Mouse (Mus musculus) skeletal muscle tissue, adult 2 months (tissue): ENCODE data around the gene Fancb.

Experiments
- DNase-seq: peaks from one replicate; pipeline ENCODE4 v3.0.0-alpha.2; 2012; ENCODE audit warnings: low read depth, low spot score

Fancb gene

DNA sequence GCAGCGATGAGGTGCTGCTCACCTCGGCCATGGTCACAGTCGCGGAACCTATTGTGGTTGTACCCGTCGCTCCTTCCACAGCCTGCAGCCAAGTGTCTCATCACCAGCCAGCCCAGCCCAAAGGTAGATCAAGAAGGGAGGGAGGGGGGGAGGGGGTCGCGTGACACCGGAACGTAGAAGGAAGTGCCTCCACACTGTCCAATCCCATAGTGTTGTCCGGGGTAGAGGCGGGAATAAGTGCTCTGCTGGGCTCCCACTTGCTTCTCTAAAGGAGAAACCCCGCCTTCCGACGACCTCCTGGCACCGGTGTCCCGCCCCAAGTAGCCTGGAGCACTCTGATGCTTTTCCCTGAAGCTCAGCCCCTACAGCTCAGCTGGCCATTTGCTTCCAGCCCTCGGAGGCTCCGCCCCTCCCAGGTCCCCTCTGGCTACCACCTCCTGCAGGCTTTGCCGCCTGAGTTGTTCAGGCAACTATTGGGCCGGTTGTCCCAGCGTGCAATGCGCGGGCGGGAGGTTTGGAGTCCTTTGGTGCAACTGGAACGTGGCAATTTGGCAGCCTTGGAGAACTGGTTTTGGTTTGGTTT, at the start of gene Fancb, which contains the start of gene Mospd2:
Gene Fancb, plus strand, starts transcription at position 400 of the 583 bp plus-strand sequence.
Gene Mospd2, minus strand, starts transcription at position 183 of the 583 bp plus-strand sequence.
- DNase-seq, result peak; percentile 88

DNA sequence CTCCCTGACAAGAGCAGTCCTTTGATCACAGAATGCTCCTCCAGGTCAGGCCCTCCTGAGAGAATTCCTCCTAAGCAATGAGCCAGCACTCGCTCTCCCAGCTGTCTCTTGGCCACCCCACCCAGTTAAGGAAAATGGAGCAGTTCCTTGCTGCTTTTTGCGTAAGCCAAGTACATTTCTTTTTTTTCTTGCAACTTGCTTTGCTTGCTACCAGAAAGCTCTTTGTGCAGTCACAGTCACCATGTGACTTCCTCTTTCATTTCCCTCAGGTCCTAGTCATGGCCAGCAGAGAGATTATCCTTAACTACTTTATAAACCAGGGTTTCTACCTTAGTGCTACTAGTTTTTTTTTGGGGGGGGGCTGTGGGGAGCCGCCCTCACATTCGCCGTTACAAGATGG, 38.9 kb upstream of the Fancb start:
- no peak for DNase-seq

DNA sequence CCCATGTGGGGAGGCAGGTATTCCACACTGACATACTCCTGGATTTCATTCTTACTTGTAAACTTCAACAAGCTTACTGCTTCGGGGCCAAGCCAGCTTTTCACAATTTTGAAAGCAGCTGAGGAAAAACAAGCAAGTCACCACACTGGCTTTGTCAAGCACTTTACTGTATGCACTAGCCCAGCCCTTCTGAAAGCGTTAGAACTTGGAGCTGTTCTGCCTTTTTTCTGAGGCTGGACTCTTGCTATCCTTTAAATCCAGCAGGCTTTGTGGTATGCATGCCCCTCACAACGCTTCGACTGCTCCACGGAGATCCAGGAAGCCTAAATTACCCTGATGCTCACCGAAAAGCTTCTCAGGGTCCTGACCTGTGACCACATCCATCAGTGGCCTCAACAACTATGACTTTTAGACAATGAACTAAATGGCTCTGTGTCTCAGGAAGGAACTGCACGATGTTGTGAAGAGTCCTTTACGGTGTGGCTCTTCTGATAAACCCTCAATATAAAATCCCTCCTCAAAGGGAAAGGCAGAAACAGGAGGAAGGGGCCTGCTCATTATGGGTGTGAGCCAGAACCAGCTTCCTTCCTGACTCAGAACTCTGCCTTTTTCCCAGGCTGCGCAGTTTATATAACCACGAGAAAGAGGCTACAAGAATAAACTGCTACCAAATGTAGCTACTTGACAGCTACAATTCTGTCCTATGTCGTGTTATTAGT, 28.4 kb upstream of the Fancb start:
- DNase-seq, result no peak

DNA sequence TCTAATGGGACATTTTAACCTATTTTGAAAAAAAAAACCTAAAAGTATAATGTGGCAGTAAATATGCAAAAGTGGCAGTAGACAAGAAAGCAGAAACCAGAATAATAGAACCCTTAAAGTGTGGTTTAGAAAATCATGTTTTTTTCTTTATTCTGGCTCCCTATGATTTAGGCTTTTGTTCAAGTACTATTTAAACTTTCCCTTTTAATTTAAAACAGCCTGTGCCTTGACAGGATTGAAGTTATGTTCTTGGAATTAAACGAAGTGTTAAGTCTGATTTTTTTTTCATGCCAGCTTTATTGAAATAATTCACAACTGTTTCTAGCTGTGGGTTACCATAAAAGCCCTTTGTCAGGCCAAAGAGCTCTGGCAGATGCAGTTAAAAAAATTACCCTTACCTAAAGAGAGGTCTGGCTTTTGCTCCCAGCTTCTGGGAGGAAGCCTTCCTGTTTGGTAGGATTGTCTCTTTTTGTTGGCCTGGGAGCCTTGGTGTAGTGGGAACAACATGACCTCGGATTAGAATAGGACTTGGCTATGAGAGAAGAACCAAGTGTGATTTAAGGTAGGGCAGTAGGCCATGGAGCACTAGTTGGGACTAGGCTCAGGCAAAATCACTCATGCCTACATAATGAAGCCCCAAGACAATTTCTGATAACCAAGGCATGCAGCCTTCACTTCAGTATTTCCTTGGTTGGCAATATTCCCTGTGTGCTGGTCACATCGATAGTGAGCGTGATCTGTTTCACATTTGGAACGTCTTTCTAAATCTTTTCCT, 27.6 kb upstream of the Fancb start:
- DNase-seq, result peak; percentile 24

DNA sequence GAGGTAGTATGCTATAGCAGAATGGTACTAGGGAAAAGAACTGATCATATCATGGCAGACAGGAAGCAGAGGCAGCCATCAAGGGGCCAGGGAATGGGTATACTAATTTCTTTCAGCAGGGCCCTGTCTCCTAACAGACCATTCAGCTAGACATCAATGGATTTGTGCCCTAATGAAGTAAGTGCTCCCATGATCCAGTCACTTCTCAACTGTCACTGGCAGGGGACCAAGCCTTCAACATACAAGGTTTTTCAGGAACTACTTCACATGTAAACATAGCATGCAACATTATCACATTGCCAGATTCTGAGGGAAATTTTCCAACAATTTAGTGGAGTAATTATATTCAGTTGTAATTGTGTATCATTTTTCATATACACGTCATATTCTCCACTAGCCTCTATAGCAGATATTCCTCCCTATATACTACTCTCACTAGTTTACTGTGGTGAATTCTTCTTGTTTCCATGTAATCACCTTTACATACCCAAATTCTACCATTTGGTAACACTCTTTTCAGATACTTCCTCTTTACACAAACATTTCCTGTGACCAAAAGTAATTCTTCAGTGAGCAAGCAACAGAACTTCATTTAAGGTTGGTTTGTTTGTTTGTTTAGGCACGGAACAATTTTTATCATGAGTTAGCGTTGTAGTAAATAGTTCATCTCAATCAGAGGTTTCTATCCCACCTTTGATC, 14.5 kb upstream of the Fancb start:
- DNase-seq, result no peak

DNA sequence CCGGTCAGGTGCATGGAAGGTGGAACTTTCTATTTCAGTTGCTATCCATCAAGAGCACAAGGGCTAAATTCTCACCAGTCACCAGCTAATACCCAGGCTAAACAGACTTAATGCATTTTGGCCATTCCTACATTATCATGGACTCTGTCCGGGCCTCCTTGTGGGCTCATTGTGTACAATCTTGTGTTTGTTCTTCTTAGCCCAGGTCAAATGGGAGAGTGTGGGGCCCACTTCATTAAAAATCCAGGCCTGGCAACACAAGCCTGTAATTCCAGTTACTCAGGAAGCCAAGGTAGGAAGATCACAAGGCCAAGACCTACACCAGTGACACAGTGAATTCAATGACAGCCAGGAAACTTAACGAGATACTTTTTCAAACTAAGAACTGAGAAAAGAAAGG, 9.2 kb upstream of the Fancb start:
- no peak for DNase-seq

DNA sequence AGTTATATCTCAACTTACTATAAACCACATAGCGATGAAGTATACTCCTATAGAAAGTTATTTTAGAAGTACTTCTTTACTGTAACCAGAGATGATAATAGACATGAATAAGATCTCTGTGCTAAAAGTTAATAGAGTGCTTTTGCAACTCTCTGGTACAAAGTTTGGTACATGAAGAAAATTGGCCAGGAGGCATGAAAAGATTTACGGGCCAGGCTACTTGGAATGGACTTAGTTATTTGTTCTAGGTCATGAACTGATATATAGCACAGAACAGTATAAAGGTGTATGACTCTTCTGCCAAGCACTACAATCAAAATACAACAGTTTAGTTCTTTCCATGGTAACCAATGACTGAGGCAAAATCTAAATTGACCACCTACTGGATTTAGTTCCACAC, 1.5 kb upstream of the Fancb start:
- DNase-seq, result no peak

DNA sequence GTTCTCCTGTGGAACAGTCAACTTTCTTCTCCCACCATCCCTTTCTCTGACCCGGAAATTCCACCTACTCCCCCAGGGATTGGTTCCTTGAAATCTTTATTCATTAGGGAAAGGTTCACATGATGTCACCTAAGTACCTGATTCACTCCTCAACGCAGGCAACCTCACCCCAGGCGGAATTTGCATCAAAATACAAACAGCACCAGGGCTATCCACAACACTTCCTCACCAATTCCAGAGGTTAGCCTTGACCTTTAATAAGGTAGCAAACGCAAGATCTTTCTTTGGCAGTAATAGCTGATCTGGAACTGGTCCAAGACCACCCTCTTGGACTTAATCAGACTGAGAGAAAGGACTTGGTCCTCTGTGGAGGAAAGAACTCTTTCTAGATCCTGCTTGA, 22.7 kb downstream of the Fancb start:
- DNase-seq, result peak; percentile 8

DNA sequence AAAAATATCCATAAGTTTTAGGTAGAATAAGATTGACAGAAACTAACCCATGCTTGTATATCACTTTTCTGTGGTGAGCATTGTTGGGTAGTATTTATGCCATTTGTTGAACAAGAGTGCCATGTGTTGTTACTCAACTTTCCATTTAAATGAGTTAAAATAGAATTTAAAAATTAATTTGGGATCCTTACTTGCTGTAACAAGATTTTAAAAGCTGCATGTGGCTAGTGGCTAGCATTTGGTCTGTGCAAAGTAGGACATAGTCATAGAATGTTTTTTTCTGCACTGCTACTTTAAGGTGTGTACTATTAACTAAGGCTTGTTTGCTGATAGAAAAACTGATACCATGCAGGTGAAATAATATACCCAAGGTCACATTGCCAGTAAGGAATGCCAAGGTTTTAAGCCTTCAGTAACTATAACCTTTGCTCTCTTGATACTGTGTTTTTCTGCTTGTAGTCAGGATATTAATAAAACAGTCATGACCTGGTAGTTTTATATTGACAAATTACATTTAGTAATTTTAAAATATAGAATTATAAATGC, 24.5 kb downstream of the Fancb start, which contains the start of gene Gm17604:
Gene Gm17604, minus strand, starts transcription at position 51 of the 546 bp plus-strand sequence.
- DNase-seq, result no peak
